Mouse (Mus musculus) CH12.LX (cell line): ENCODE results near the gene Syne3.

Source experiments
- CTCF ChIP-seq, 2 experiments: IDR thresholded peaks in 1 of 2; conservative IDR thresholded peaks in 1 of 2; 2 replicates each; pipeline ENCODE4 v1.5.1; 2011 to 2012; ENCODE audit warnings: low read depth in 2 of 2, low read length in 2 of 2, improper control_type of control experiment in 1 of 2, inconsistent platforms in 1 of 2, mild to moderate bottlenecking in 1 of 2, moderate library complexity in 1 of 2
- E2F4 ChIP-seq: IDR thresholded peaks from 2 replicates; pipeline ENCODE4 v1.6.1; 2011; ENCODE audit warnings: low read depth, low read length, improper control_type of control experiment; ENCODE audit not compliant: insufficient replicate concordance
- HCFC1 ChIP-seq: IDR thresholded peaks from 2 replicates; pipeline ENCODE4 v1.6.1; 2012; ENCODE audit warnings: low read depth, mild to moderate bottlenecking, inconsistent platforms, low read length, improper control_type of control experiment
- MXI1 ChIP-seq: IDR thresholded peaks from 2 replicates; pipeline ENCODE4 v1.6.1; 2011; ENCODE audit warnings: mild to moderate bottlenecking, low read depth, low read length, improper control_type of control experiment
- NRF1 ChIP-seq: IDR thresholded peaks from 2 replicates; pipeline ENCODE4 v1.6.1; 2014; ENCODE audit warnings: low read depth, mild to moderate bottlenecking, inconsistent platforms, low read length, improper control_type of control experiment, moderate library complexity
- POLR2A ChIP-seq: IDR thresholded peaks from 2 replicates; pipeline ENCODE4 v1.6.1; 2011; ENCODE audit warnings: low read depth, mild to moderate bottlenecking, improper control_type of control experiment, low read length
- POLR2AphosphoS2 ChIP-seq: IDR thresholded peaks from 2 replicates; pipeline ENCODE4 v1.6.1; 2011; ENCODE audit warnings: low read depth, low read length, improper control_type of control experiment
- RCOR1 ChIP-seq: conservative IDR thresholded peaks from 2 replicates; pipeline ENCODE4 v1.6.1; 2012; ENCODE audit warnings: low read depth, mild to moderate bottlenecking, inconsistent platforms, low read length, improper control_type of control experiment
- UBTF ChIP-seq: IDR thresholded peaks from 2 replicates; pipeline ENCODE4 v1.6.1; 2012; ENCODE audit warnings: low read depth, mild to moderate bottlenecking, inconsistent platforms, low read length, improper control_type of control experiment, moderate library complexity
- USF1 ChIP-seq: IDR thresholded peaks from 2 replicates; pipeline ENCODE4 v1.6.1; 2014; ENCODE audit warnings: low read depth, mild to moderate bottlenecking, inconsistent platforms, low read length, improper control_type of control experiment
- USF2 ChIP-seq: conservative IDR thresholded peaks from 2 replicates; pipeline ENCODE4 v1.6.1; 2011; ENCODE audit warnings: low read depth, low read length, improper control_type of control experiment
- ZC3H11A ChIP-seq: IDR thresholded peaks from 2 replicates; pipeline ENCODE4 v1.6.1; 2012; ENCODE audit warnings: low read depth, mild to moderate bottlenecking, inconsistent platforms, low read length, improper control_type of control experiment
- ZKSCAN1 ChIP-seq: IDR thresholded peaks from 2 replicates; pipeline ENCODE4 v1.6.1; 2012; ENCODE audit warnings: low read depth, inconsistent platforms, low read length, improper control_type of control experiment, borderline replicate concordance

GRCm38 (mm10) chr12:105000487-105001283 lies 8.9 kb downstream of the Syne3 start:
- peak; percentile 74 for TF ChIP-seq MXI1
- TF ChIP-seq USF1, result no peak
- no peak for TF ChIP-seq NRF1
- TF ChIP-seq E2F4, result no peak
- peak; percentile 34; the same call in 1 of the 2 replicates for TF ChIP-seq RCOR1
- no peak for TF ChIP-seq POLR2A
- TF ChIP-seq ZKSCAN1, result no peak
- no peak for TF ChIP-seq HCFC1
- no peak for TF ChIP-seq CTCF (conservative IDR thresholded peaks at IDR 0.05 in 1 of 2, IDR thresholded peaks at IDR 0.05 in 1 of 2; ENCODE audit: low read depth in 2 of 2, low read length in 2 of 2)
- TF ChIP-seq POLR2AphosphoS2, result no peak
- no peak for TF ChIP-seq UBTF
- no peak for TF ChIP-seq ZC3H11A
- TF ChIP-seq USF2, result no peak
